Mouse (Mus musculus) limb, embryonic 13.5 days (tissue): ENCODE data around the gene Chchd2. TPM values are rescaled to one million over a fixed set of nuclear protein-coding genes. Genes with fewer than 3 reads are reported as not detected.
"Not testable (repeated sequence)": the region's sequence is repeated elsewhere in the genome, so short reads cannot be mapped to it uniquely, and the experiment has no call there.

Experiments
- ATAC-seq: fragments of 200-750 bp; cut with Nextera tagmentation; 2 replicates; pipeline ENCODE4 v1.8.0; 2017; ENCODE audit warnings: low read depth, moderate number of reproducible peaks, moderate TSS enrichment; ENCODE audit not compliant: low FRiP score
- H3K27ac ChIP-seq: fragments of 300-500 bp; sonication (generic); 2 replicates; pipeline ENCODE4 v1.5.1; 2015; ENCODE audit warnings: inconsistent platforms, mild to moderate bottlenecking, moderate library complexity
- H3K27me3 ChIP-seq: fragments of 300-500 bp; sonication (generic); 2 replicates; pipeline ENCODE4 v1.6.1; 2015; ENCODE audit warnings: mild to moderate bottlenecking, inconsistent platforms
- H3K36me3 ChIP-seq: fragments of 300-500 bp; sonication (generic); 2 replicates; pipeline ENCODE4 v1.6.1; 2015; ENCODE audit warnings: inconsistent platforms, mild to moderate bottlenecking, moderate library complexity
- H3K4me1 ChIP-seq: fragments of 300-500 bp; sonication (generic); 2 replicates; pipeline ENCODE4 v1.6.1; 2015; ENCODE audit warnings: inconsistent platforms
- H3K4me2 ChIP-seq: fragments of 300-500 bp; sonication (generic); replicated peaks from 2 replicates; pipeline ENCODE4 v1.6.1; 2015; ENCODE audit warnings: inconsistent platforms, mild to moderate bottlenecking, moderate library complexity
- H3K4me3 ChIP-seq: fragments of 300-500 bp; sonication (generic); 2 replicates; pipeline ENCODE4 v1.5.1; 2015; ENCODE audit warnings: moderate library complexity, mild to moderate bottlenecking, inconsistent platforms
- H3K9ac ChIP-seq: fragments of 300-500 bp; sonication (generic); 2 replicates; pipeline ENCODE4 v1.6.1; 2015; ENCODE audit warnings: mild to moderate bottlenecking, inconsistent platforms
- H3K9me3 ChIP-seq: fragments of 300-500 bp; sonication (generic); 2 replicates; pipeline ENCODE4 v1.6.1; 2016; ENCODE audit warnings: inconsistent platforms
- WGBS: fragments of 180-500 bp; shearing (Covaris S2); methylation state at CpG from one replicate; pipeline ENCODE4 v1.1.7; 2015; 5-methylcytosine and 5-hydroxymethylcytosine counted together
- polyA plus RNA-seq: library from polyadenylated mRNA; unstranded; fragments of >200 nt; fragmentation: Nextera tagmentation; extraction: Ambion mirVana; gene quantifications from 2 replicates; pipeline ENCODE4 v1.2.1, GENCODE M21; 2015

Chchd2 gene
- polyA plus RNA-seq, 1 experiment from 2014 or later = 951 TPM

DNA sequence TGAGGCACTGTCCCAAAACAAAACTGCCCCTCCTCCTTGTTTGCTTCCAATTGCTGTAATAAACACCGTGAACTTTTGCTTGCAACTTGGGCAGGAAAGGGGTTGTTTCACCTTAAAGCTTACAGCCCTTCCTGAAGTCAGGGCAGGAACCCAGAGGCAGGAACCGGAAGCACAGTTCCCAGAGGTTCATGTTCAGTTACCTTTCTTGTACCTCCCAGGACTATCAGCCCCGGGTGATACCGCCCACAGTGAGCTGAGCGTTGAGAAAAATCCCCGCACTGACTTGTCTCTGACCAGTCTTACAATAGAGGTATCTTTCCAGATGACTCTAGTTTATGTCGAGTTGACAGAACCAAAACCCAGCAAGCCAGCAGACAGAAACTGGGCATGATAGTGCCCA lies 22.3 kb upstream of the Chchd2 start:
- Histone ChIP-seq H3K4me2 (peak overlapping the region; percentile 84; the same call in 1 of the 2 replicates), H3K4me3 (0 out of 2 replicates have a peak overlapping the region, but pooled peaks have one; percentile 68), H3K27me3 (no peaks in the 10 kb centered on the region), H3K27ac (no peak overlapping the region), H3K9me3 (no peaks in the 10 kb centered on the region), H3K9ac (no peak overlapping the region; the same call in 1 of the 2 replicates), H3K36me3 (0 out of 2 replicates have a peak, but pooled peaks cover 4% of the 10 kb centered on the region), H3K4me1 (peaks cover 6% of the 10 kb centered on the region; the same call in 1 of the 2 replicates)
- WGBS = 83% methylated on average over 7 of the region's 7 CpGs
- no peak for ATAC-seq

DNA sequence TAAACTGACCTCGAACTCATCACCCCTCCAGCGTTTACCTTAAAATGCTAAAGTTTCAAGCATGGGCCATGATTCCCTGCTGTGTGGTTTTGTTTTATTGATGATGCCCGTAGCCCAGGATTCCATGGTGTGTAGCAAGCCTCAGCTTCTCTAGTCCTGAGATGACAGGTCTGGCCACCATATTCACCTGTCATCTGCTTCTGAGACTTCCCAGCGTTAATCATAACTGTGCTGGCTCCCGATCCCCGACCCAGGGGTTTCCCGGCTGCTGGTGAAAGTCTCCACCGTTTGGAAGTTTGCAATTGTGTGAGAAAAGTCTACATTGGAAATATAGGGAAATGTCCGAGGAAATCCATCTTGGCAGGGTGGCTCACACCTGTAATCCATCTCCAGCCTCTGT lies 21.9 kb upstream of the Chchd2 start:
- H3K4me2 ChIP-seq = peak overlapping the region; percentile 84
- peak overlapping the region; percentile 82; the same call in 1 of the 2 replicates for H3K9ac ChIP-seq
- no peaks in the 10 kb centered on the region for H3K9me3 ChIP-seq
- no peak for ATAC-seq
- 0 out of 2 replicates have a peak, but pooled peaks cover 4% of the 10 kb centered on the region for H3K36me3 ChIP-seq
- peak overlapping the region; percentile 68 for H3K4me3 ChIP-seq
- peaks cover 6% of the 10 kb centered on the region; the same call in 1 of the 2 replicates for H3K4me1 ChIP-seq
- no peaks in the 10 kb centered on the region for H3K27me3 ChIP-seq
- WGBS = 70% methylated on average over 9 of the region's 9 CpGs
- no peak overlapping the region for H3K27ac ChIP-seq

DNA sequence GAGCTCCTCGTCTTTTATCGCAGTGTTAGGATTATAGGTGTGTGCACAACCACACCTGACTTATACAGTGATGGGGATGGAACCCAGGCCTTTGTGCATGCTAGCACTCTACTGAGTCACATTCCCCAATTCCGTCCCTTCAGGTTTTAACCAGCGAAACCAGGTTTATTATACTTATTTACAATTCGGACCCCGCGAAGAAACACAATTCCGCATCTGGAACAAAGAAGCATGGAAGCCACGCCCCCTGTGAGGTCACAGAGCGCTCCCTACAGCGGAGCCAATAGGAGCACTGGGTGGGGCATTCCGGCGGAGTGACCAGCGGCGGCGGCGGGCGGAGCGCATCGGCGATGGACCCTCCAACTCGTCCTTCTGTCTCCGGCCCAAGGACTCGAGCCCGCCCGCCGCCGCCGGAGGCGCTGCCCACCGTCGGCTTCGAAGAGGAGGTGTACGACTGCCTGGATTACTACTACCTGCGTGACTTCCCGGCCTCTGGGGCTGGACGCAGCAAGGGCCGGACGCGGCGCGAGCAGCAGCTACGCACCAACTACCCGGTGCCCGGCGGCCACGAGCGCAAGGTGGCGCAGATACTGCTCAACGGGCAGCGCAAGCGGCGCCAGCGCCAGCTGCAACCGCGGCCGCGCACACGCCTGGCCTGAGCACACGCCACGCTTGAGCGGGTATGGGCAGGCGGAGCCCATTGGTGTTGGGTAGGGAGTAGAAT lies 21.1 kb upstream of the Chchd2 start, which contains the start of gene Nupr1l:
Nupr1l (plus strand) TSS at position 299 of the 724 bp plus-strand sequence.
- Histone ChIP-seq H3K4me3 (peak within 1 kb of the TSS; percentile 68), H3K27me3 (no peaks in the 10 kb centered on the region), H3K9ac (peak within 1 kb of the TSS; percentile 82), H3K4me2 (peak within 1 kb of the TSS; percentile 84), H3K36me3 (0 out of 2 replicates have a peak, but pooled peaks cover 7% of the 10 kb centered on the region), H3K27ac (peak within 1 kb of the TSS; percentile 82; the same call in 1 of the 2 replicates), H3K9me3 (no peaks in the 10 kb centered on the region), H3K4me1 (peaks cover 6% of the 10 kb centered on the region; the same call in 1 of the 2 replicates)
- ATAC-seq = peak; percentile 97
- WGBS = 1% methylated on average over 63 of the region's 63 CpGs

DNA sequence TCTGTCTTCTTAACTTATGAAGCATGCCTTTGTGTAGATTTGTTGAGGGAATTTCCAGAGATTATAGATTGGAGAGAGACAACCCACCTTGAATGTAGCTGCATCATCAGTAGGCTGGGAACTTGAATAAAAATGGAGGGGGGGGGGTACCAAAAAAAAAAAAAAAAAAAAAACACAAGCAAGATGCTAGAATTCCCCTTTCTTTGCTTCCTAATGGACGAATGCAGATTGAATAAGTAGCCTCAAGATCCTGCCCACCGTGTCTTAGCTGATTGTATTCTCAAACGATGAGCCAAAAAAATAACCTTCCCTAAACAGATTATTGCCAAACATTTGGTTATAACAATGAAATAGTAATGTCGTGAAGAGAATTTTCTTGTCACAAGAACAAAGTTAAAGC lies 20.5 kb upstream of the Chchd2 start:
- H3K27me3 ChIP-seq = no peaks in the 10 kb centered on the region
- H3K9ac ChIP-seq = peak overlapping the region; percentile 82
- peaks cover 12% of the 10 kb centered on the region for H3K36me3 ChIP-seq
- H3K27ac ChIP-seq = peak overlapping the region; percentile 82; the same call in 1 of the 2 replicates
- peak overlapping the region; percentile 84 for H3K4me2 ChIP-seq
- WGBS = 28% methylated on average over 4 of the region's 4 CpGs
- H3K4me1 ChIP-seq = peaks cover 6% of the 10 kb centered on the region; the same call in 1 of the 2 replicates
- H3K9me3 ChIP-seq = no peaks in the 10 kb centered on the region
- no peak for ATAC-seq
- H3K4me3 ChIP-seq = peak overlapping the region; percentile 68

DNA sequence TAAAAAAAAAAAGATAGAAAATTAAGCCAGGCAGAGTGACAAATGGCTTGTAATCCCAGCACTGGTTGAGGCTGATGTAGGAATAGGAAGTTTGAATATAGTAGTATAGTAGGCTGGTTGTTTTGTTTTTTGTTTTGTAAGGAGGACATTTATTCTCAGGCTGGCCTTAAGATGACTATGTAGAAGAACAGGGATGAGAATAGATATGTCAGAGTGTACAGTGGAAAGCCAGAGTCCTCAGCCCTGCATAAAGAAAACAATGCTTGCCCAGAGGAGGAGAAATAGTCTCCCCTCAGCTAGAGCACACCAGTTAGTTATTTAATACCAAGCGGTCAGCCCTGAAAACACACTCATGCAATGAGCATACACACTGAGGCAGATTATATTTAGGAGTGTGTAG lies 11.2 kb upstream of the Chchd2 start, which contains the start of gene Phkg1:
Phkg1 (minus strand) TSS at position 101 of the 400 bp plus-strand sequence.
- WGBS = 93% methylated on average over 1 of the region's 1 CpGs
- H3K4me3 ChIP-seq = no peak within 1 kb of the TSS
- 0 out of 2 replicates have a peak, but pooled peaks cover 3% of the 10 kb centered on the region for H3K9me3 ChIP-seq

DNA sequence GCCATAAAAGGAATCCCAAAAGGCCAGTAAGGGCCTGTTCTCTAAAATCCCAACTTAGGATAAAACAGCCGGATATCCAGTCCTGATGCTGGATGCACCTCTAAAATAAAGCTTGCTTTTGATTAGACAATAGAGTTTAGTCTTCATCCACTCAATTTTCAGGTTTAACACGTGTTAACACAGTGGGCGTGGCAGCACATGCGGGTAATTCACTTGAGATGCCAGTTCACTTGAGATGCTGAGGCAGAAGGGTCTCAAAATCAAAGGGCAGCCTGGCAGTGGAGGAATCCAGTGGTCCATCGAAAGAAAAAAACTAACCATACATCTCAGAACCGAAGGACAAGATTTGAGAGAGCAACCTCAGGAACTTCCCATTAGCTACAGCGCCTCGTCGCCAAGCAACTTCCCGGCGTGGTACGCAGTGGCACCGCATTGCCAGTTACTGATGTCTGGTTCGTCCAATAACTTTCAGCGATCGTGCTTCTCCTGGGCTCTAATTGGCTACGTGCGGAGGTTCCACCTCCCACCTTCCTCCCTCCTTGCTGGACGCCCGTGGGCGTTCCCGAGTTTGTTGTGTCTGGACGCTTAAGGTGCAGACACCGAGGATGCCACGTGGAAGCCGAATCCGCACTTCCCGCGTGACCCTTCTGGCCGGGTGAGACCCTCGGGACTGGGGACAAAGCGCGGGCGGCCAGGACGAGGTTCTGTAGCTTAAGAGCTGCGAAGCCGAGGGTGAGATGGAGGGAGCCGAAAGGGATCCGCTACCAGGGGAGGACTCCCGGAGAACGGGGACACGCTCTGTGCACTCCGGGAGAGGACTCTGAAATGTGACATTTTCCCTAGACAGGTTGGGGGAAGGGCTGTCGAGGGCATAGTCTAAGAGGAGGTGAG lies 8.2 kb upstream of the Chchd2 start, which contains the start of gene Zbed5:
Zbed5 (plus strand) TSS at position 526 of the 891 bp plus-strand sequence.
- 0 out of 2 replicates have a peak, but pooled peaks cover 3% of the 10 kb centered on the region for H3K9me3 ChIP-seq
- peak within 1 kb of the TSS; percentile 85 for H3K4me2 ChIP-seq
- peak; percentile 99 for ATAC-seq
- H3K27ac ChIP-seq = no peak within 1 kb of the TSS; the same call in 1 of the 2 replicates
- peak within 1 kb of the TSS; percentile 69 for H3K9ac ChIP-seq
- H3K36me3 ChIP-seq = peaks cover under 1% of the 10 kb centered on the region
- no peaks in the 10 kb centered on the region for H3K27me3 ChIP-seq
- peak within 1 kb of the TSS; percentile 73 for H3K4me3 ChIP-seq
- under 1% methylated on average over 44 of the region's 44 CpGs for WGBS
- peaks cover 10% of the 10 kb centered on the region; the same call in 1 of the 2 replicates for H3K4me1 ChIP-seq

More for the DNA sequence above, 11.2 kb upstream of the Chchd2 start, which contains the start of gene Phkg1:
- H3K4me1 ChIP-seq = peaks cover 10% of the 10 kb centered on the region; the same call in 1 of the 2 replicates
- no peak within 1 kb of the TSS for H3K27ac ChIP-seq
- H3K36me3 ChIP-seq = peaks cover 18% of the 10 kb centered on the region
- no peak within 1 kb of the TSS for H3K4me2 ChIP-seq
- no peak for ATAC-seq
- no peak within 1 kb of the TSS for H3K9ac ChIP-seq
- H3K27me3 ChIP-seq = no peaks in the 10 kb centered on the region

DNA sequence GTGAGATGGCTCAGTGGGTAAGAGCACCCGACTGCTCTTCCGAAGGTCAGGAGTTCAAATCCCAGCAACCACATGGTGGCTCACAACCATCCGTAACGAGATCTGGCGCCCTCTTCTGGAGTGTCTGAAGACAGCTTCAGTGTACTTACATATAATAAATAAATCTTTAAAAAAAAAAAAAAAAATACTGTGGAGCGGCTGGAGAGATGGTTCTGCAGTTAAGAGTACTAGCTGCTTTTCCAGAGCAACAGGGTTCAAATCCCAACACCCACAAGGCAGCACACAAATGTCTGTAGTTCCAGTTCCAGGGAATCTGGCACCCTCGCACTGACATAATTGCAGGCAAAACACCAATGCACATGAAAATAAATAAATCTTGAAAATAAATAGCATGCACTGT lies 3.1 kb upstream of the Chchd2 start:
- H3K9ac ChIP-seq, H3K4me2 ChIP-seq, H3K9me3 ChIP-seq, H3K27ac ChIP-seq, H3K4me3 ChIP-seq, H3K27me3 ChIP-seq, H3K36me3 ChIP-seq, ATAC-seq: not testable (repeated sequence)
- H3K4me1 ChIP-seq = peaks cover 15% of the 10 kb centered on the region
- WGBS = 87% methylated on average over 4 of the region's 7 CpGs

DNA sequence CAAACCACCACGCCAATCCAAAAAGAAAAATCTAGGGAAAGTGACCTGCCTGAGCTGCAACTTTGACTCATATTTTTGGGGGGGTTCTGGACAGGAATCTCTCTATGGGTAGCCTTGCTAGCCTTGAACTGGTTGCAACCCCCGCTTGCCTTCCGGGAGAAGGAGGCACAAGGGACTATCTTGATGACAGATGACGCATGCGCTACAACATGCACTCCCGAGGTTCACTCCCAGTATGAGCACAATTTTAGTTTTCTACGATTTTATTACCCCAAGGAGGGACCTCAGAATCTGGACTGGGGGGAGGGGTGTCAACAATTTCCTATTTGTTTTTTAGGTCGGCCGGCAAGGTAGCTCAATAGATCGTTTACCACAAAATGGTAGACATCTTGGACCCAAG lies 999 bp downstream of the Chchd2 start:
- Histone ChIP-seq H3K9me3 (no peaks in the 10 kb centered on the region), H3K27ac (no peak overlapping the region), H3K4me2 (peak overlapping the region; percentile 79), H3K9ac (peak overlapping the region; percentile 92), H3K4me1 (peaks cover 17% of the 10 kb centered on the region), H3K36me3 (peaks cover 36% of the 10 kb centered on the region), H3K4me3 (peak overlapping the region; percentile 91), H3K27me3 (no peaks in the 10 kb centered on the region)
- WGBS = 38% methylated on average over 10 of the region's 10 CpGs
- no peak for ATAC-seq

DNA sequence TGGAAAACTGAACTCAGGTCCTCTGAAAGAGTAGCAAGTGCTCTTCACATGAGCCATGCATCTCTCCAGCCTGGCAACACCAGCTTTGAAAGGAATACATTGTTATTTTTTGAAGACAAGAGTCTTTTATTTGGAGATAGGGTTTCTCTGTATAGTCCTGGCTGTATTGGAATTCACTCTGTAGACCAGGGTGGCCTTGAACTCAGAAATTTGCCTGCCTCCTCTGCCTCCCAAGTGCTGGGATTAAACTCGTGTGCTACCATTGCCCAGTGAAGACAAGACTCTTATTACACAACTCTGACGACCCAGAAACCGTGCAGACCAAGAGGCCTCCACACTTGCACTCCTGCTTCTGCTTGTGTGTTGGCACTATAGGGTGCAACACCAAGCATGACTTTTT lies 7.4 kb downstream of the Chchd2 start:
- Histone ChIP-seq H3K27me3 (no peaks in the 10 kb centered on the region), H3K9ac (no peak overlapping the region), H3K36me3 (peaks cover 43% of the 10 kb centered on the region), H3K4me3 (no peak overlapping the region), H3K4me2 (no peak overlapping the region), H3K4me1 (peaks cover 4% of the 10 kb centered on the region; the same call in 1 of the 2 replicates), H3K27ac (no peak overlapping the region), H3K9me3 (no peaks in the 10 kb centered on the region)
- WGBS = 73% methylated on average over 3 of the region's 3 CpGs
- ATAC-seq = no peak

DNA sequence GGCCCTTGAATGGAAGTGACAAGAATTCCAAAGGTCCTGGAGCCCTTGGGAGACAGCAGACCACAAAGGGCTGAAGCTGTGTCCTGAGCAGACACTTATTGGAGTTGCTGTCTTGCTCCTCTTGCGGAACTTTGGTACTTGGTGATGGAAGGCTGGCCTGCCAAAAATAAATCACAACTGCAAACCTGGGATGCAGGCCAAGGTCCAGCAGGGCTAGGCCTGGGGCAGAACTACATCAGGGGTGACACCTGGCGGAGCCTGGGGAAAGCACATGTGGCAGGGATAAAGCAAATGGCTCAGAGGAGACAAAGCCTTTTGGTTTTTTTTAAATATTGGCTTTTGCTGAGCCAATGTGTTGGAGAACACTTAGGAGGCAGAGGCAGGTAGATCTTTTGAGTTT lies 8.3 kb downstream of the Chchd2 start:
- 55% methylated on average over 2 of the region's 2 CpGs for WGBS
- H3K9me3 ChIP-seq = no peaks in the 10 kb centered on the region
- H3K4me3 ChIP-seq = no peak overlapping the region
- H3K27ac ChIP-seq = peak overlapping the region; percentile 6; the same call in 1 of the 2 replicates
- no peaks in the 10 kb centered on the region for H3K4me1 ChIP-seq
- H3K4me2 ChIP-seq = no peak overlapping the region
- H3K36me3 ChIP-seq = peaks cover 34% of the 10 kb centered on the region
- no peaks in the 10 kb centered on the region for H3K27me3 ChIP-seq
- no peak overlapping the region for H3K9ac ChIP-seq
- no peak for ATAC-seq

DNA sequence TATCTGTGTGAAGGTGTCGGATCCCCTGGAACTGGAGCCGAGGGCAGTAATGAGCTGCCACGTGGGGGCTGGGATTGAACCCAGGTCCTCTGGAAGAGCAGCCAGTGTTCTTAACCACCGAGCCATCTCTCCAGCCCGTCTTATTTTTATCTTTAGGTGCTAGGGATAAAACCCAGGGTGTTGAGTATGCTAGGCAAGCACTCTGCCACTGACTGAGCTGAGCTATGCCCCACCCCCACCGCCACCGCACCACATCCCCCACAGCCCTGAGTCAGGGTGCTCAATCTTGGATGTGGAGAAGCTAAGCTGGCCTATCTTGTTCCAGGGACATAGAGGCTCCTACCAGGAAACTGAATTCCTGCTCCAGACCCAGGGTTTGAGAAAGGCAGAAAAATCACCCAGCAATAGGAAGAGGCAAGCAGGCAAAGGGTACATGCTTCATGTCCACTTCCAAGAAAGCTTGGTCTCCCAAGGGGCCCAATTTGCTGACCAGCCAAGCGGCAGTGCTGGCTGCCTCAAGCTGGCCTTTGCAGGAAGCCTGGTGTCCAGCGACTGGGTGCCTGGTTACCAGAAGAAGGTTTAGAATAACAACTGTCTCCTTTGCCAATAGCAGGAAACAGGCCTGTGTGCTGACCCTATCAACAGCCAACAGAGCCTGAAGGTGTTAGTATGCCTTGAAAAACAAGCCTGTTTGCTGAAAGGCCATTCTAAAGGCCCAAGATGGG lies 9.4 kb downstream of the Chchd2 start:
- no peak overlapping the region for H3K9ac ChIP-seq
- ATAC-seq = no peak
- no peak overlapping the region for H3K4me3 ChIP-seq
- H3K27me3 ChIP-seq = no peaks in the 10 kb centered on the region
- peaks cover 27% of the 10 kb centered on the region for H3K36me3 ChIP-seq
- H3K4me1 ChIP-seq = no peaks in the 10 kb centered on the region
- no peak overlapping the region for H3K27ac ChIP-seq
- H3K4me2 ChIP-seq = no peak overlapping the region
- WGBS = 64% methylated on average over 9 of the region's 9 CpGs
- no peaks in the 10 kb centered on the region for H3K9me3 ChIP-seq
